Mouse (Mus musculus): Measurements from ENCODE around the gene Hivep2.

- TF ChIP-seq CHD2 (IDR thresholded peaks at IDR 0.05; ENCODE audit: low read depth, low read length), result no peak
- TF ChIP-seq HCFC1 (IDR thresholded peaks at IDR 0.05; ENCODE audit: borderline replicate concordance, insufficient read depth, low read length), result no peak
- no peak for TF ChIP-seq ZNF384 (IDR thresholded peaks at IDR 0.05; ENCODE audit: low read depth, low read length)
These were observed 93.7 kb downstream of the Hivep2 start for GRCm38 (mm10) chr10:14059581-14059980.

Data from ES-E14 (cell line).